Mouse (Mus musculus): ENCODE measurements around the gene Hoxa11. TPM values are rescaled to one million over a fixed set of nuclear protein-coding genes. Genes with fewer than 3 reads are reported as not detected.
A peak's percentile ranks its signal among the peaks of the same experiment; 100 is the strongest.

Gene Hoxa11
- polyA plus RNA-seq (2016; fragmentation: Nextera tagmentation; extraction: Ambion mirVana), result 0.08 TPM in 1 of 2 replicates, not detected in the other

GRCm38 (mm10) chr6:52245757-52246142, at the start of gene Hoxa11:
Hoxa11 (minus strand) TSS chr6:52245810.
- H3K9ac ChIP-seq, result no peak within 1 kb of the TSS
- H3K9me3 ChIP-seq, result no peaks in the 10 kb centered on the region
- 0 out of 2 replicates have a peak, but pooled peaks cover 3% of the 10 kb centered on the region for H3K4me1 ChIP-seq
- WGBS, result under 1% methylated on average over 20 of the region's 20 CpGs
- H3K4me3 ChIP-seq, result no peak within 1 kb of the TSS
- H3K36me3 ChIP-seq, result no peaks in the 10 kb centered on the region
- no peak within 1 kb of the TSS for H3K4me2 ChIP-seq (replicated peaks)
- H3K27ac ChIP-seq, result no peak within 1 kb of the TSS
- no peak for ATAC-seq (ENCODE audit: insufficient number of reproducible peaks, insufficient read depth, low FRiP score, low TSS enrichment)
- H3K27me3 ChIP-seq, result peaks cover 97% of the 10 kb centered on the region

DNA sequence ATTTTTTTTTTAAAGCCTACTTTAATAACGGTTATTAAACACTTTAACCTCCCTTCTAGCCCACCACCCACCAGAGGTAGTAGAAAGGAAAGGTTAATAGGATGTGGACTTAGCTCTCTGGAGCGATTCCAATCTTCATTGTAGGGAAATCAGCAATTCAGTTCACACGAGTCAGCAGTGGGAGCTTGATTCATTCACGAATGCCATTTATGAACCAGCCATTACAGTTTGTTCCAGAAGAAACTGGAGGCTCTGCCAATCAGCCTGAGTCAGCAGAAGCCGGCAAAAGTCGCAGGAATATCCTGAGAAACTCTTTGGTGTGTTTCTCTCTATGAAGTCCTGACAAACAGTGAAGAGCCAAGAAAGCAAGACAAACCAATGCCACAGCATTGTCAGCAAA, 49.0 kb upstream of the Hoxa11 start:
- Histone ChIP-seq H3K36me3 (no peaks in the 10 kb centered on the region), H3K4me1 (peaks cover 5% of the 10 kb centered on the region; the same call in 1 of the 2 replicates), H3K27ac (no peak overlapping the region), H3K4me2 (replicated peaks) (no peak overlapping the region), H3K4me3 (no peak overlapping the region), H3K9me3 (no peaks in the 10 kb centered on the region), H3K9ac (no peak overlapping the region), H3K27me3 (peaks cover 73% of the 10 kb centered on the region)
- WGBS, result 76% methylated on average over 6 of the region's 6 CpGs
- no peak for ATAC-seq (ENCODE audit: insufficient number of reproducible peaks, insufficient read depth, low FRiP score, low TSS enrichment)

- WGBS, result 50% methylated on average over 7 of the region's 7 CpGs
- ATAC-seq (ENCODE audit: insufficient number of reproducible peaks, insufficient read depth, low FRiP score, low TSS enrichment), result no peak
- H3K4me2 ChIP-seq (replicated peaks), result no peak overlapping the region
- H3K4me1 ChIP-seq, result peaks cover 5% of the 10 kb centered on the region; the same call in 1 of the 2 replicates
- no peak overlapping the region for H3K9ac ChIP-seq
- H3K27me3 ChIP-seq, result peaks cover 85% of the 10 kb centered on the region
- no peaks in the 10 kb centered on the region for H3K36me3 ChIP-seq
- no peak overlapping the region for H3K27ac ChIP-seq
- H3K4me3 ChIP-seq, result no peak overlapping the region
- H3K9me3 ChIP-seq, result no peaks in the 10 kb centered on the region
Measured at GRCm38 (mm10) chr6:52292328-52292727, 46.7 kb upstream of the Hoxa11 start.

DNA sequence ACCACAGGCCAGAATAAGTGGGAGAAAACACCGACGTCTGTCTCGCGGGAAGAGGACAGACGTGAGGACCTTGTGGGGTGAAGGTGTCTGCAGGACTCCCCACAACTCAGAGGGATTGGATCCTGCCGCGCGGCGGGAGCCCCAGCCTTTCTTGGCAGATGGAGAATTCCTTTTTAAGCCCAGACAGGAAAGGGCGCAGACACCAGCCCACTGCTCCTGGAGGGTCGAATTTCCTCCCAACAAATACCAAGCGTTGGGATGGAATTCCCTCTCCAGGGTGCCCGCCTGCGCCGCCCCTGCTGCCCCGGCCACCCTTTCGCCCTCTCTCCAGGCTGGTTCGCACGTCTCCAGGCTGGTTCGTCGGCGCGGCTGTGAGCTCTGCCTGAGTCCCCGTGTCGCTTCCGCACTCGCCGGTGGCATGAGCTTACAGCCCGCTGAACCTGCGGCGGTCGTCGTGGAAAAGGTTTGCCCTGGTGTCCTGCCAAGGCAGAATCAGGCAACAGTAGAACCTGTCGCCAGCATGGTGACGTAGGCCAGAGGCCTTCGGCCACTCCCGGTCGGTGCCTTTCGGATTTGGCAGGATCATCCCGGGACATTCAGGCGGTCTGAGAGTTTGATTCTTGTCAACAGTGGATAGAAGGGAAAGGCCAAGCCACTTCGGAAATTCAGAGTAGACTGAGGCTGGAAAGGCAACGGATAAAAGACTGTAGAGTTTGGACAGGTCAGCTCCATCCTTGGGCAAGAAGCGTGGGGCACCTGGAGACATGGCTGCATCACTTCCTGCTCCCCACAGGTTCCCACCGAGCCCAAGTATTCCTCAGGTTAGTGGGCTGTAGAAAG, 45.6 kb upstream of the Hoxa11 start:
- H3K27ac ChIP-seq, result no peak overlapping the region
- ATAC-seq (ENCODE audit: insufficient number of reproducible peaks, insufficient read depth, low FRiP score, low TSS enrichment), result no peak
- WGBS, result 1% methylated on average over 45 of the region's 45 CpGs

DNA sequence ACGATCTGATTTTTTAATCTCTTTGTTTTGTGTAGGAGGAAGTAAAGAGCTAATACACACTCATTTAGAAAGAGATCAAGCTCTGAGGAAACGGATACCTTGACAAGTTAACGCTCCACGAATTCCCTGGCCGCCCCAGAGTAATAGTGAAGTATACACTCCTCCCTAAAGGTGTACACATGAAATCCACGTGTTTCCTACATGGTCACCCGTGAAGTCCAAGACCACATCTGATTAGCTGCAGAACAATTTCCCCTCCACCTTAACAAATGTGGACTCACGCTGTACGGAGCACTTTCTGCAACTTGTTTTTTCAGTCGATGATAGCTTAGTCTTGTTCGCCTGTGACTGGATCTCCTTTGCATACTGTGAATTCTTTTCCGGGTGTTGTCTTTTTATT, 44.6 kb upstream of the Hoxa11 start:
- ATAC-seq (ENCODE audit: insufficient number of reproducible peaks, insufficient read depth, low FRiP score, low TSS enrichment), result no peak

More for the DNA sequence above, 45.6 kb upstream of the Hoxa11 start:
- no peak overlapping the region for H3K9ac ChIP-seq
- peak overlapping the region; percentile 19; the same call in 1 of the 2 replicates for H3K4me3 ChIP-seq
- H3K4me2 ChIP-seq (replicated peaks), result peak overlapping the region; percentile 47
- no peaks in the 10 kb centered on the region for H3K36me3 ChIP-seq
- H3K9me3 ChIP-seq, result no peaks in the 10 kb centered on the region
- H3K4me1 ChIP-seq, result peaks cover 5% of the 10 kb centered on the region; the same call in 1 of the 2 replicates
- H3K27me3 ChIP-seq, result peaks cover 74% of the 10 kb centered on the region

GRCm38 (mm10) chr6:52283896-52284295, 38.3 kb upstream of the Hoxa11 start:
- peaks cover 49% of the 10 kb centered on the region for H3K27me3 ChIP-seq
- no peak for ATAC-seq (ENCODE audit: insufficient number of reproducible peaks, insufficient read depth, low FRiP score, low TSS enrichment)
- no peaks in the 10 kb centered on the region for H3K9me3 ChIP-seq
- H3K4me2 ChIP-seq (replicated peaks), result no peak overlapping the region
- no peaks in the 10 kb centered on the region for H3K4me1 ChIP-seq
- H3K36me3 ChIP-seq, result no peaks in the 10 kb centered on the region
- WGBS, result 75% methylated on average over 5 of the region's 5 CpGs
- no peak overlapping the region for H3K4me3 ChIP-seq
- no peak overlapping the region for H3K9ac ChIP-seq
- H3K27ac ChIP-seq, result no peak overlapping the region

More for the DNA sequence above, 44.6 kb upstream of the Hoxa11 start:
- Histone ChIP-seq H3K9ac (no peak overlapping the region), H3K4me2 (replicated peaks) (no peak overlapping the region), H3K36me3 (no peaks in the 10 kb centered on the region), H3K27me3 (peaks cover 73% of the 10 kb centered on the region), H3K4me3 (no peak overlapping the region), H3K27ac (no peak overlapping the region), H3K9me3 (no peaks in the 10 kb centered on the region), H3K4me1 (peaks cover 5% of the 10 kb centered on the region; the same call in 1 of the 2 replicates)
- WGBS, result 12% methylated on average over 12 of the region's 12 CpGs

DNA sequence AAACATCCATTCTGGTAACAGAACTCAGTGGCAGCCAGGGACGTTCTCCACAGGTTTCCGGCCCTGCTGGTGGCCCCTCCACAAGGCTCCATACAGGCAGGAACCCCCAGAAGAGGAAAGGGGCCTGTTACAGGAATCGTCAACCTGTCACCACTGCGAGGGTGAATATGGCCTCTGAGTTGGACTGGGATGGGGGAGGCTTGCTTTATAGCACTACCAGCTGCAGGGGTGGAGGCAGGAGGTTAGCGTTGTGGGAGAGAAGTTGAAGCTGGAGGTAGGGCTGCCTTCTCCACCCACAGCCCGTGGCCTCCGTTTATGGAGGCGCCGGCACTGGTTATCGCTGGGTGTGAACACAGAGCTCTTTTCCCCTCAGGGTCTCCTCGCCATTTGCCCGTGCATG, 35.5 kb upstream of the Hoxa11 start:
- Histone ChIP-seq H3K27ac (no peak overlapping the region), H3K9ac (no peak overlapping the region), H3K27me3 (peaks cover 63% of the 10 kb centered on the region), H3K9me3 (no peaks in the 10 kb centered on the region), H3K4me3 (no peak overlapping the region), H3K4me1 (no peaks in the 10 kb centered on the region), H3K4me2 (replicated peaks) (no peak overlapping the region), H3K36me3 (no peaks in the 10 kb centered on the region)
- no peak for ATAC-seq (ENCODE audit: insufficient number of reproducible peaks, insufficient read depth, low FRiP score, low TSS enrichment)
- 61% methylated on average over 12 of the region's 12 CpGs for WGBS

DNA sequence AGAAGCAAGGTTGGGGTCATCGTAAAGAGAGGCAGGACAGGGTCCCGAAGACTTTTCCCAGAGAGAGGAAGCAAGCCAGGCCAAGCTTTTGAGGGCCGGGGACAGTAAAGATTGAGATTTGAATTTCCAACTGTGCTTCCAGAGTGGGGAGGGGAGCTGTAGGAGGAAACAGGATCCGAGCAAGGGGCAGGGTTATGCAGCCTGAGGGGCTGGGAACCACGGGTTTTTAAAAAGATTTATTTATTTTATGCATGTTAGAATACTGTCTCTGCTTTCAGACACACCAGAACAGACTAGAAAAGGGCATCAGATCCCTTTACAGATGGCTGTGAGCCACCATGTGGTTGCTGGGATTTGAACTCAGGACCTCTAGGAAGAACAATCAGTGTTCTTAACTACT, 31.3 kb upstream of the Hoxa11 start:
- H3K27me3 ChIP-seq, result peaks cover 90% of the 10 kb centered on the region
- no peak overlapping the region for H3K9ac ChIP-seq
- H3K4me1 ChIP-seq, result no peaks in the 10 kb centered on the region
- H3K9me3 ChIP-seq, result no peaks in the 10 kb centered on the region
- no peak for ATAC-seq (ENCODE audit: insufficient number of reproducible peaks, insufficient read depth, low FRiP score, low TSS enrichment)
- H3K4me3 ChIP-seq, result no peak overlapping the region
- 7% methylated on average over 5 of the region's 5 CpGs for WGBS
- no peak overlapping the region for H3K27ac ChIP-seq
- no peaks in the 10 kb centered on the region for H3K36me3 ChIP-seq
- H3K4me2 ChIP-seq (replicated peaks), result no peak overlapping the region

- no peaks in the 10 kb centered on the region for H3K36me3 ChIP-seq
- no peak overlapping the region for H3K4me2 ChIP-seq (replicated peaks)
- no peak overlapping the region for H3K9ac ChIP-seq
- H3K4me3 ChIP-seq, result no peak overlapping the region
- H3K27ac ChIP-seq, result no peak overlapping the region
- ATAC-seq (ENCODE audit: insufficient number of reproducible peaks, insufficient read depth, low FRiP score, low TSS enrichment), result no peak
- under 1% methylated on average over 6 of the region's 6 CpGs for WGBS
- H3K27me3 ChIP-seq, result peaks cover 90% of the 10 kb centered on the region
- H3K4me1 ChIP-seq, result no peaks in the 10 kb centered on the region
- H3K9me3 ChIP-seq, result no peaks in the 10 kb centered on the region
Measured at GRCm38 (mm10) chr6:52276382-52276781, 30.8 kb upstream of the Hoxa11 start.

DNA sequence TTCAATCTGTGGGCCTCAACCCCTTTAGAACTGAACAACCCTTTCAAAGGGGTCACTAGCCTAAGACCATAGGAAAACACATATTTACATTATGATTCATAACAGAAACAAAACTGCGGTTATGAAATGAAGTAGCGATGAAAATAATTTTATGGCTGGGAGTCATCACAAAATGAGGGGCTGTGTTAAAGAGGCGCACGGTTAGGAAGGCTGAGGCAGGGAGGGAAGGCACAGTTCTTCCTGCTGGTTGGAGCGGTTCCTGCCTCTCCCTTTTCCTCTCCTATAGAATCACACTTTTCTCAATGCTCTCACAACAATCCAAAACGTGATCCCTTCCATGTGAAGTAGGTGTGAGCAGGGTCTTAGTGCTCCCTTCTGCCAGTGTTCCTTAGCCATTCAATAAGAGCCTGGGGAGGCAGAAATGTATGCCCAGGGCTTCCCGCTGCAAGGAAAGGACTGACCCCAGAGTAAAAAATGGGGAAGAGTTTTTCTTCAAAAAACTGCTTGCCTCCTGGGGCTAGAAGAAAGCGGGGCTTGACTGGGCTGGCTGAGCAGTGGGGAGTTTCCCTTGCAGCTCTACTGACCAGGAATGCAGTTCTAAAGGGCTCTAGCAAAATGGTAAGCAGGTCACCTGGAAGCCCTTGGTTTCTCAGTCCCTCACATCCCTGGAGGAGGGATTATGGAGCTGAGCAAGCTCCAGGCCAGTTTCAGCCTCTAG, 30.1 kb upstream of the Hoxa11 start:
- no peak for ATAC-seq (ENCODE audit: insufficient number of reproducible peaks, insufficient read depth, low FRiP score, low TSS enrichment)
- Histone ChIP-seq H3K4me2 (replicated peaks) (no peak overlapping the region), H3K4me1 (no peaks in the 10 kb centered on the region), H3K36me3 (no peaks in the 10 kb centered on the region), H3K4me3 (no peak overlapping the region), H3K27me3 (peaks cover 90% of the 10 kb centered on the region), H3K9ac (no peak overlapping the region), H3K9me3 (no peaks in the 10 kb centered on the region), H3K27ac (no peak overlapping the region)
- 8% methylated on average over 8 of the region's 8 CpGs for WGBS

- ATAC-seq (ENCODE audit: insufficient number of reproducible peaks, insufficient read depth, low FRiP score, low TSS enrichment), result no peak
- Histone ChIP-seq H3K4me1 (no peaks in the 10 kb centered on the region), H3K36me3 (no peaks in the 10 kb centered on the region), H3K27ac (no peak overlapping the region), H3K9me3 (no peaks in the 10 kb centered on the region), H3K4me2 (replicated peaks) (no peak overlapping the region), H3K9ac (no peak overlapping the region), H3K27me3 (peaks cover 93% of the 10 kb centered on the region), H3K4me3 (no peak overlapping the region)
- WGBS, result 1% methylated on average over 11 of the region's 11 CpGs
Measured at GRCm38 (mm10) chr6:52274576-52274975, 29.0 kb upstream of the Hoxa11 start.
